Mouse (Mus musculus): ENCODE results near the gene 1700109H08Rik.

GRCm38 (mm10) chr5:3521741-3522140 lies 49.6 kb upstream of the 1700109H08Rik start:
- TF ChIP-seq POLR2A (IDR thresholded peaks at IDR 0.05; ENCODE audit: borderline replicate concordance, extremely low read depth, insufficient read depth, insufficient read length, poor library complexity, severe bottlenecking) (no peak), CTCF (IDR thresholded peaks at IDR 0.05; ENCODE audit: borderline replicate concordance, extremely low read depth, insufficient read depth, insufficient read length) (no peak)

All from brain, embryonic 14.5 days (tissue).